Mouse (Mus musculus) intestine, postnatal 0 days (tissue): ENCODE data around the gene Bbs9. TPM values are rescaled to one million over a fixed set of nuclear protein-coding genes. Genes with fewer than 3 reads are reported as not detected.

ENCODE experiments used
- ATAC-seq: fragments of 200-750 bp; cut with Nextera tagmentation; 2 replicates; pipeline ENCODE4 v1.8.0; 2017; ENCODE audit warnings: mild to moderate bottlenecking, moderate TSS enrichment, moderate library complexity
- H3K27ac ChIP-seq: fragments of 300-500 bp; sonication (generic); 2 replicates; pipeline ENCODE4 v1.5.1; 2014; ENCODE audit warnings: mild to moderate bottlenecking, low read depth, low read length, moderate library complexity
- H3K27me3 ChIP-seq: fragments of 300-500 bp; sonication (generic); replicated peaks from 2 replicates; pipeline ENCODE4 v1.6.1; 2014; ENCODE audit warnings: low read length, mixed read lengths; ENCODE audit not compliant: control insufficient read depth, insufficient read depth
- H3K36me3 ChIP-seq: fragments of 300-500 bp; sonication (generic); 2 replicates; pipeline ENCODE4 v1.6.1; 2014; ENCODE audit warnings: mild to moderate bottlenecking, moderate library complexity; ENCODE audit not compliant: control insufficient read depth, insufficient read depth
- H3K4me1 ChIP-seq: fragments of 300-500 bp; sonication (generic); replicated peaks from 2 replicates; pipeline ENCODE4 v1.6.1; 2014; ENCODE audit warnings: antibody characterized with exemption, low read length, mixed read lengths; ENCODE audit not compliant: control insufficient read depth, insufficient read depth
- H3K4me2 ChIP-seq: fragments of 300-500 bp; sonication (generic); replicated peaks from 2 replicates; pipeline ENCODE4 v1.6.1; 2014; ENCODE audit warnings: low read depth, mild to moderate bottlenecking, moderate library complexity
- H3K4me3 ChIP-seq: fragments of 300-500 bp; sonication (generic); 2 replicates; pipeline ENCODE4 v1.5.1; 2014; ENCODE audit warnings: low read depth, low read length
- H3K9ac ChIP-seq: fragments of 300-500 bp; sonication (generic); 2 replicates; pipeline ENCODE4 v1.6.1; 2014; ENCODE audit warnings: mild to moderate bottlenecking, low read depth, low read length
- H3K9me3 ChIP-seq: fragments of 300-500 bp; sonication (generic); 2 replicates; pipeline ENCODE4 v1.6.1; 2016; ENCODE audit warnings: mixed run types; ENCODE audit not compliant: control insufficient read depth
- CTCF ChIP-seq: sonication (generic); IDR thresholded peaks from 2 replicates; pipeline ENCODE4 v1.5.1; 2016; ENCODE audit warnings: low read depth, mild to moderate bottlenecking, control low read depth, antibody characterized with exemption, moderate library complexity
- WGBS: fragments of 180-500 bp; shearing (Covaris S2); extraction: QIAGEN DNeasy Blood & Tissue Kit; methylation state at CpG from one replicate; pipeline ENCODE4 v1.1.7; 2014; 5-methylcytosine and 5-hydroxymethylcytosine counted together
- polyA plus RNA-seq: library from polyadenylated mRNA; unstranded; fragments of >200 nt; fragmentation: Nextera tagmentation; extraction: Ambion mirVana; gene quantifications from 2 replicates; pipeline ENCODE4 v1.2.1, GENCODE M21; 2015

Gene Bbs9
- polyA plus RNA-seq, 1 experiment from 2014 or later = 4.9 TPM

DNA sequence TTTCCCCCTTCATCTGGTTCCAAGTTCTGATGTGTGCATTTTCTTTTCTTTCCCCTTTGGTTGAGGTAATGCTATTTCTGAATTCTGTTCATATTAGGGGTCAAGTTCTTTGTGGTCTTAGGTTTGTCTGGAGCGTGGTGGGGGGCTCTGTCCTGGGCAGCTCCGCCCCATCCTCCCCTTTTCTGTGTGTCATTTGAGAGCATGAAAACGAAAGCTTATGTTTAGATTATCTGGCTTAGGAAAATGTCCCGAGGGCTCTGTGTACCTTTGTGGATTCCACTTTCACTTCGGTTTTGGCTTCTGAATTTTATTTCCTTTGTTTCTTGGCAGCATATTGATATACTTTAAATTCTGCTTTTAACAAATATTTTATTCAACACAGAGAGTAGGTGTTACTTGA is 80.6 kb downstream of the Bbs9 start:
- Histone ChIP-seq H3K4me3 (no peak overlapping the region), H3K27me3 (no peaks in the 10 kb centered on the region), H3K9me3 (no peaks in the 10 kb centered on the region), H3K36me3 (no peaks in the 10 kb centered on the region), H3K9ac (no peak overlapping the region), H3K4me1 (no peaks in the 10 kb centered on the region), H3K27ac (no peak overlapping the region), H3K4me2 (no peak overlapping the region)
- 53% methylated on average over 5 of the region's 5 CpGs for WGBS
- ATAC-seq = no peak
- no peak for TF ChIP-seq CTCF

DNA sequence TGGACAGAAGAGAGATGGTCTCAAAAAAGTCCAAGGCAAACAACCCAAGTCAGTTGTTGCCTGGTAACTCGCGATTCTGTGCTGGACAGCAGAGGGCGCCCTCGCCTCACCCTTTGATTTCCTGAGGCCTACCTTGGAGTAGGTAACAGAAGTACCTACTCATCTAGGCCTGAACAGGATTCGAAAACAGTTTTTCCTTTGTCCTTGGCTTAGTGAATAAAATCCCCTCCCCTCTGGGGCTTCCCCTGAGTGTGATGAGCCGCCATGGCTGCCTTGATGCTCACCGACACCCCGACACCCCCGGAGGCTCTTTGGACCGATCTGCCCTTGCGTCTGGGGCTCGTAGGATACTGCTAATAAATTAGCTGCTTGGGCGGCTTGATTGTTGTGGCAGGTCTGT is 82.0 kb downstream of the Bbs9 start:
- peak; percentile 90 for TF ChIP-seq CTCF
- Histone ChIP-seq H3K27me3 (no peaks in the 10 kb centered on the region), H3K36me3 (no peaks in the 10 kb centered on the region), H3K9me3 (no peaks in the 10 kb centered on the region), H3K27ac (no peak overlapping the region), H3K4me2 (no peak overlapping the region), H3K4me1 (no peaks in the 10 kb centered on the region), H3K9ac (no peak overlapping the region), H3K4me3 (no peak overlapping the region)
- no peak for ATAC-seq
- WGBS = 60% methylated on average over 13 of the region's 13 CpGs

DNA sequence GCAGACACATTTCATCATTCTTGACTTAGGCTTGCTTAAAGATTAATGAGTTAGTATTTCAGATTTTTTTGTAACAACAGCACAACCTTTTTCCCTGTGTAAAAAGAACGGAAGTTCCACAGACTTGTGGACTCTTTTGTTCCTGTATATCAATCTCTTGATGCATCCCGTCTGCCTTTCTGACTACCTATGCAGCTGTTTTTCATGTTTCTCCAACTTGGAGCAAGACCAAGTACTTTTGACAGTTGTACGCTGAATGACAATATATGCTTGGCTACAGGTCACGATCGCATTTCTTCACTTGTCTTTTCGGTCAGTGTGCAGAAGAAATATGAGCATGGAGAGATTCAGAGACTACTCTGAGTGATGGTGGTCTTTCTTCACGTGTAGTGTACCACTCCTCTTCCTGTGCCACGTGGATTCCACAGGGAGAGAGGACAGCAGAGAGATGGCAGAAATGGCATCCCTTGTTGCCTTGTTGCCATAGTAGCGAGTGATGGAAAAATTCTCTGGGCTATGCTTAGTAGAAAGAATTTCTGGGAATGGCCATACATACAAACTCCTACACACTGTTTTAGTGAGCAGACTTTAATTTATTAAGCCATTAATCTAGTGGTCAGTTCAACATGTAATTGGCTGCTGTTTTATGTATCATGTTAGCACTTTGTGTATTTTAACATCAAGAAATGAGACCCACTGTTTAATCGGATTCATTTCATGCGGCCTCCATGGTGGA is 88.3 kb downstream of the Bbs9 start:
- ATAC-seq = no peak
- TF ChIP-seq CTCF = no peak

DNA sequence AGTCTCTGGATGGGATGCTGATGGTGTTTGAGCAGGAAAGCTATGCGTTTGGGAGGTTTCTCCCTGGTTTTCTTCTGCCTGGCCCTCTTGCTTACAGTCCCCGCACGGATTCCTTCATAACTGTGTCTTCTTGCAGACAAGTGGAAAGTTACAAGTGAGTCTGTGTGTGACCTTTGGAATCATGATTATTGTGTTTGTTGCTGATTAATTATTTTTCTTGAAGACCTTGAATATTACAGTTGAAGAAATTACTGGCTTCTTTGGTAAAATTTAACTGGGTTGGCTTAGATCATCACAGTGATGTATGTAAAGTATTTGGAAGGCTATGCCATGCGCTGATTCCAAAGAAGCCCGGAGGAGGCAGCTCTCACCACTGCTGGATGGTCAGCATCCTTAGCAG is 92.2 kb downstream of the Bbs9 start:
- Histone ChIP-seq H3K36me3 (no peaks in the 10 kb centered on the region), H3K27me3 (no peaks in the 10 kb centered on the region), H3K4me3 (no peak overlapping the region), H3K4me2 (no peak overlapping the region), H3K4me1 (no peaks in the 10 kb centered on the region), H3K9me3 (no peaks in the 10 kb centered on the region), H3K27ac (no peak overlapping the region), H3K9ac (no peak overlapping the region)
- no peak for TF ChIP-seq CTCF
- WGBS = 69% methylated on average over 5 of the region's 5 CpGs
- ATAC-seq = no peak

More for the DNA sequence above, 88.3 kb downstream of the Bbs9 start:
- Histone ChIP-seq H3K4me2 (no peak overlapping the region), H3K9me3 (no peaks in the 10 kb centered on the region), H3K27me3 (no peaks in the 10 kb centered on the region), H3K36me3 (no peaks in the 10 kb centered on the region), H3K4me1 (no peaks in the 10 kb centered on the region), H3K9ac (no peak overlapping the region), H3K4me3 (no peak overlapping the region), H3K27ac (no peak overlapping the region)
- WGBS = 83% methylated on average over 11 of the region's 11 CpGs

DNA sequence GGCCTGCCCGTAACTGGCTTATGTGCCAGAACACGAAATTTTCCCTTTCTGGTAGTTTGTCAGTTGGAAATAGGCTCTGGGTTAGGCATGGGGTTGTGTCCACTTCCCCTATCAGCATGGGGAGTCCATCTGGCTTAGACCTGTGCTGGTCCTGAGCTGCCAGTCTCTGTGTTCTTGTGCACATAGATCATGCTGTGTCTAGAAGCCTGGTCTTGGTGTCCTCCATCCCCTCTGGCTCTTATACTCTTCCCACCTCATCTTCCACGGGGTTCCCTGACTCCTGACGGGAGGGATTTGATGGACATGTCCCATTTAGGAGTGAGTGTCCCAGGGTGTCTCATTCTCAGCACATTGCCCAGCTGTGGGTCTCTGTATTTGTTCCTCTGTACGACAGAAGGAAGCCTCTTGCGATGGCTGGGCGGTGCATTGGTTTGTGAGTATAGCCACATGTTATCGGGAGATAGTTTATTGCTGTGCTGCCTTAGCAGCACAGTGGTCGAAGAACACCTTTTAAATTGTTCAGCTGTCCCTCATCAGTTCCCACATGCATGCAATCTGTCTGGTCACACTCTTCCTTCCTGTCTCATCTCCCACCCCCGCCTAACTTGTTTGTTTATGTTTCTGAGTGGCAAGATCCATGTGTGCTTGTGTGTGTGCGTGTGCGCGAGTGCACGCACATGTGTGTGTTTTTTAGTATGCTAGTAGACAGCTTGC is 101.1 kb downstream of the Bbs9 start:
- H3K36me3 ChIP-seq = no peaks in the 10 kb centered on the region
- TF ChIP-seq CTCF = no peak
- no peak for ATAC-seq
- 78% methylated on average over 14 of the region's 14 CpGs for WGBS
- H3K27me3 ChIP-seq = no peaks in the 10 kb centered on the region
- H3K9ac ChIP-seq = no peak overlapping the region
- no peaks in the 10 kb centered on the region for H3K9me3 ChIP-seq
- H3K4me2 ChIP-seq = no peak overlapping the region
- H3K27ac ChIP-seq = no peak overlapping the region
- no peaks in the 10 kb centered on the region for H3K4me1 ChIP-seq
- no peak overlapping the region for H3K4me3 ChIP-seq

DNA sequence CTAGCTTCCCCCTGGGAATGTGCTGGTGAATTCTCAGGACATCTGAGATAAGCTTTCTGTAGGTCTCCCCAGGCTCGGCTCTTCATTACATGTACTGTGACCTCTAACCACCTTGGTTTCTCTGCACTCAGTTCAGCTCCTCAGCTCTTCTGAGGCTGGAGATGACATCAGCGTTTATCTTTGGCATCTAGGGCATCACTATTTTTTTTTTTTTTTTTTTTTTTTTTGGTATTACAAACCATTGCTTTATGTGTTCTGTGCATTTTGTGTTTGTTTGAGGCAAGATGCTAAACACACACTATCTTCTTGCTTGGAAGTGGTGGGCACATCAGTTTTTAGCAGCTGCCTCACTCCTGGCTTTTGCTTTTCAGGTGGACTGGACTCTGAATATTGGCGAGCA is 102.8 kb downstream of the Bbs9 start:
- no peak overlapping the region for H3K9ac ChIP-seq
- no peaks in the 10 kb centered on the region for H3K27me3 ChIP-seq
- no peaks in the 10 kb centered on the region for H3K36me3 ChIP-seq
- H3K9me3 ChIP-seq = no peaks in the 10 kb centered on the region
- 80% methylated on average over 3 of the region's 3 CpGs for WGBS
- no peaks in the 10 kb centered on the region for H3K4me1 ChIP-seq
- no peak for ATAC-seq
- H3K4me2 ChIP-seq = no peak overlapping the region
- H3K27ac ChIP-seq = no peak overlapping the region
- H3K4me3 ChIP-seq = no peak overlapping the region
- no peak for TF ChIP-seq CTCF
